Mouse (Mus musculus) retina, embryonic 14.5 days (tissue): ENCODE measurements around the gene Cox16.
A peak's percentile ranks its signal among the peaks of the same experiment; 100 is the strongest.
"Not testable (repeated sequence)": the region's sequence is repeated elsewhere in the genome, so short reads cannot be mapped to it uniquely, and the experiment has no call there.

Experiments
- DNase-seq: peaks from one replicate; pipeline ENCODE4 v3.0.0-alpha.2; 2015; ENCODE audit warnings: low spot score

Cox16 gene

GRCm38 (mm10) chr12:81484727-81485191 is at the start of gene Cox16:
Gene Cox16, minus strand, starts transcription at chr12:81485127.
- DNase-seq = peak; percentile 86

GRCm38 (mm10) chr12:81533029-81533419 is 48.1 kb upstream of the Cox16 start:
- DNase-seq = no peak

GRCm38 (mm10) chr12:81532316-81533028 is 47.5 kb upstream of the Cox16 start, which contains the start of the genes Gm20498 and Synj2bp:
Gene Gm20498, minus strand, starts transcription at chr12:81532905.
Gene Synj2bp, minus strand, starts transcription at chr12:81532911.
- peak; percentile 85 for DNase-seq

GRCm38 (mm10) chr12:81530587-81530986 is 45.7 kb upstream of the Cox16 start:
- DNase-seq = peak; percentile 5

GRCm38 (mm10) chr12:81496906-81497305 is 12.0 kb upstream of the Cox16 start:
- DNase-seq = not testable (repeated sequence)

- DNase-seq = no peak
Observed at GRCm38 (mm10) chr12:81490491-81490890, 5.6 kb upstream of the Cox16 start.

- no peak for DNase-seq
Observed at GRCm38 (mm10) chr12:81485311-81485710, 384 bp upstream of the Cox16 start.

GRCm38 (mm10) chr12:81484212-81484611 is 715 bp downstream of the Cox16 start:
- DNase-seq = peak; percentile 20

- peak; percentile 55 for DNase-seq
Observed at GRCm38 (mm10) chr12:81483656-81484055, 1.3 kb downstream of the Cox16 start.

- not testable (repeated sequence) for DNase-seq
Observed at GRCm38 (mm10) chr12:81459051-81459450, 25.9 kb downstream of the Cox16 start.

- DNase-seq = not testable (repeated sequence)
Observed at GRCm38 (mm10) chr12:81438985-81439384, 45.9 kb downstream of the Cox16 start.

- DNase-seq = not testable (repeated sequence)
Observed at GRCm38 (mm10) chr12:81434778-81435177, 50.1 kb downstream of the Cox16 start.

- DNase-seq = no peak
Observed at GRCm38 (mm10) chr12:81421846-81422245, 63.1 kb downstream of the Cox16 start, which contains the start of gene Adam4. Gene Adam4, minus strand, starts transcription at chr12:81421946.

GRCm38 (mm10) chr12:81413211-81413610 is 71.7 kb downstream of the Cox16 start:
- DNase-seq = no peak

- no peak for DNase-seq
Observed at GRCm38 (mm10) chr12:81408966-81409365, 76.0 kb downstream of the Cox16 start.

- DNase-seq = peak; percentile 87
Observed at GRCm38 (mm10) chr12:81402187-81402586, 82.7 kb downstream of the Cox16 start.

- DNase-seq = not testable (repeated sequence)
Observed at GRCm38 (mm10) chr12:81379364-81379763, 105.6 kb downstream of the Cox16 start, which contains the start of gene Gm4787. Gene Gm4787, minus strand, starts transcription at chr12:81379464.

- DNase-seq = no peak
Observed at GRCm38 (mm10) chr12:81333841-81334240, 151.1 kb downstream of the Cox16 start.

- peak; percentile 74 for DNase-seq
Observed at GRCm38 (mm10) chr12:81332875-81333421, 152.0 kb downstream of the Cox16 start, which contains the start of gene Slc8a3. Gene Slc8a3, minus strand, starts transcription at chr12:81333180.

GRCm38 (mm10) chr12:81331937-81332874 is 152.7 kb downstream of the Cox16 start:
- DNase-seq = peak; percentile 83

GRCm38 (mm10) chr12:81331046-81331638 is 153.8 kb downstream of the Cox16 start:
- DNase-seq = peak; percentile 37

- no peak for DNase-seq
Observed at GRCm38 (mm10) chr12:81324991-81325390, 159.9 kb downstream of the Cox16 start.
